Mouse (Mus musculus) testis, adult 2 months (tissue): ENCODE results near the gene Thap7. TPM values are rescaled to one million over a fixed set of nuclear protein-coding genes. Genes with fewer than 3 reads are reported as not detected.
"Not testable (repeated sequence)": the region's sequence is repeated elsewhere in the genome, so short reads cannot be mapped to it uniquely, and the experiment has no call there.

ENCODE experiments used
- H3K27ac ChIP-seq: fragments of 200-500 bp; 2 replicates; pipeline ENCODE4 v1.5.1; 2012; ENCODE audit warnings: low read depth, low read length; ENCODE audit not compliant: control insufficient read depth, insufficient read depth
- H3K27me3 ChIP-seq: fragments of 200-500 bp; 2 replicates; pipeline ENCODE4 v1.6.1; 2012; ENCODE audit warnings: mild to moderate bottlenecking, low read length, moderate library complexity; ENCODE audit not compliant: control insufficient read depth, insufficient read depth
- H3K36me3 ChIP-seq: fragments of 200-500 bp; 2 replicates; pipeline ENCODE4 v1.6.1; 2012; ENCODE audit warnings: mild to moderate bottlenecking, low read length; ENCODE audit not compliant: control insufficient read depth, insufficient read depth
- H3K4me1 ChIP-seq: fragments of 200-500 bp; 2 replicates; pipeline ENCODE4 v1.6.1; 2012; ENCODE audit warnings: low read length; ENCODE audit not compliant: control insufficient read depth, insufficient read depth
- H3K4me3 ChIP-seq: fragments of 200-500 bp; 2 replicates; pipeline ENCODE4 v1.5.1; 2012; ENCODE audit warnings: low read depth, mild to moderate bottlenecking, low read length, moderate library complexity, mixed read lengths; ENCODE audit not compliant: control insufficient read depth
- CTCF ChIP-seq: fragments of 200-500 bp; IDR thresholded peaks from 2 replicates; pipeline ENCODE4 v1.5.1; 2012; ENCODE audit warnings: low read depth, mild to moderate bottlenecking, inconsistent platforms, low read length, moderate library complexity; ENCODE audit not compliant: control insufficient read depth, insufficient read depth, insufficient replicate concordance
- POLR2A ChIP-seq: fragments of 200-500 bp; IDR thresholded peaks from 2 replicates; pipeline ENCODE4 v1.6.1; 2012; ENCODE audit warnings: low read depth, mild to moderate bottlenecking, inconsistent platforms, low read length, moderate library complexity; ENCODE audit not compliant: control insufficient read depth
- polyA plus RNA-seq: library from polyadenylated mRNA; depleted of rRNA; stranded (reverse); fragments of >200 nt; gene quantifications from 2 replicates; pipeline ENCODE4 v1.2.3, GENCODE M21; 2012

The Thap7 gene
- polyA plus RNA-seq, 1 experiment, result 154 TPM

DNA sequence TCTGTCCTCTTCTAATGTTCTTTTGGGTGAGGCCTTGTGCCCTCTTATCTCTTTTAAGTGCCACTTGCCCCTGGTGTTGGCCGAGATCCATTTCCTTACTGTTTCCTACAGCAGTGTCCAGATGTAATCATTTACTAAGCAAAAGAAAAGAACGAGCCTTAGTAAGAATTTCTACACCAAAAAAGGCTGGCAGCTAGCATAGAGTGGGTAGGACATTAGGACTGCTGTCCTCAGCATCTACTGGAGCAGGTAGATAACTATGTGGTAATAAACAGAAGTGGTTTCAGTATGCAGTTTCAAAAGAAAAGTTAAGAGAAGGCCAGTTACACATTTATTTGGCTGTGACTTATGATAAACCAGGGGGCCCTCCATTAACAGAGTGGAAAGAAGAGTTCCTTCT, 20.2 kb downstream of the Thap7 start:
- TF ChIP-seq POLR2A (no peak), CTCF (no peak)
- Histone ChIP-seq H3K4me3 (no peak overlapping the region), H3K36me3 (no peaks in the 10 kb centered on the region), H3K27me3 (no peaks in the 10 kb centered on the region), H3K27ac (no peak overlapping the region), H3K4me1 (peaks cover 5% of the 10 kb centered on the region)

DNA sequence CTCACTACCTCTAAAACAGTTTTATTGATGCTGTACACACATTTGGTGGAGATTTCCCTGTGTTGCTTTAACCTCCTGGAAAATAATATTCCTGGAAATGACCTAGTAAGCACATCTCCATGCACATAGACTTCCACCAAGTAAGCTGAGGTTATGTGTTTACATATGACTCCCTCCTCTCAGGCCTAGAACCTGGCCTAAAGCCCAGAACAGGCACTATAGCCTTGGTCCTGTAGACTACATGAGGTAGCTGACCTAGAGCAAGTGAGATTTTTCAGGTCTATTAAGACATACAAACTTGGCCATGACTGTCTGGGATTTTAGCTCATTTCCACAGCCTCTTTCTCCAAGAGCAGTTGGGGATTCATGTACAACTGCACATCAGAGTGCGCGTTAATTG, 20.8 kb downstream of the Thap7 start:
- no peak overlapping the region for H3K4me3 ChIP-seq

DNA sequence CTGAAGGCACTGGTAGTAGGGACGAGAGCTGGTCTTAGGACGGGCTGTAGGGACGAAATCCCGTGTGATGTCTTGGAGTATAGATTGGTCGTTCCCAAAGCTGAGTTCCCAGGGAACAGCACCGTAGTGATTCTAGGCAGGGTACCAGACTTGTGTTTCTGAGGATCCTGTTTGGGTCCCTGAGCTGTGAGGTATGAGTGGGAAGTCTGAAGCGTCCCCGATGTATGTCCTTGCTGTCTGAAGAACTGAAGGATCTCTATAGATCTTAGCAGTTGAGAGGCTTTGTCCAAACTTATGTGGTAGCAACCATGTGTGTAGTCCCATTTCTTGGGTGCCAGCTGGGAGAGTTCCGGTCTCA, 21.7 kb downstream of the Thap7 start:
- Histone ChIP-seq H3K36me3 (no peaks in the 10 kb centered on the region), H3K27ac (peak overlapping the region; percentile 46; the same call in 1 of the 2 replicates), H3K27me3 (no peaks in the 10 kb centered on the region), H3K4me3 (peak overlapping the region; percentile 87), H3K4me1 (peaks cover 5% of the 10 kb centered on the region)
- TF ChIP-seq POLR2A (no peak), CTCF (no peak)

More for the DNA sequence above, 20.8 kb downstream of the Thap7 start:
- TF ChIP-seq POLR2A (no peak), CTCF (no peak)
- Histone ChIP-seq H3K36me3 (no peaks in the 10 kb centered on the region), H3K27me3 (no peaks in the 10 kb centered on the region), H3K27ac (no peak overlapping the region), H3K4me1 (peaks cover 5% of the 10 kb centered on the region)

DNA sequence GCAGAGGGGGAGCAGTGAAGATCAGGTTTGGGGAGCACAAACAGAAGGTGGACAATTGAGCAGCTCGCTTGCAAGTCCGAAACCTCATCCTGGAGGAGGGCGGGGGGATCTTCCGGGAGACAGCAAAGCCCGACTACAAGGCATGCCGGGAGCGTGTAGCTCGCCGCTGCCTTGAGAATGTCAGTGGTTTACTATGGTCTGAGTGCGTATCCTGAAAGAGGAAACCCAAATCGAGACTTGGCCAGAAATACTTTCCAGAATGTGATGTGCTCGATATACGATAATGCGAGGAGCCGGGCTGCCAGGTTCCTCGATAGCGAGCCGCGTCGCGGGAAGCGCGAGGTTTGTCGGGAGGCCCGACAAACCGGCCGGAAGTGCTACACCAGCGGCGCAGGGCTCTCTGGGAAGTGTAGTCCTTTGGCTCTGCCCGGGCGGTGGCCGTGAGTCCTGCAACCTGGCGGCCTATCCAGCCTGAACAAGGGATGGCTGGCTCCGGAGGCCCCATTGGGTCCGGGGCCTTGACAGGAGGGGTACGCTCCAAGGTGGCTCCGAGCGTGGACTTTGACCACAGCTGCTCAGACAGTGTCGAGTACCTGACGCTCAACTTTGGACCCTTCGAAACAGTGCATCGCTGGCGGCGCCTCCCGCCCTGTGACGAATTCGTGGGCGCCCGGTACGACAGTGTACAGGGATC, 22.2 kb downstream of the Thap7 start, which contains the start of gene Lztr1:
Gene Lztr1 (plus strand): TSS at position 143 of the 694 bp plus-strand sequence.
- H3K4me3 ChIP-seq, result peak within 1 kb of the TSS; percentile 87
- TF ChIP-seq POLR2A, result peak; percentile 44; the same call in 1 of the 2 replicates
- no peak for TF ChIP-seq CTCF
- H3K4me1 ChIP-seq, result peaks cover 5% of the 10 kb centered on the region
- H3K27me3 ChIP-seq, result no peaks in the 10 kb centered on the region
- H3K36me3 ChIP-seq, result no peaks in the 10 kb centered on the region
- peak within 1 kb of the TSS; percentile 95 for H3K27ac ChIP-seq

DNA sequence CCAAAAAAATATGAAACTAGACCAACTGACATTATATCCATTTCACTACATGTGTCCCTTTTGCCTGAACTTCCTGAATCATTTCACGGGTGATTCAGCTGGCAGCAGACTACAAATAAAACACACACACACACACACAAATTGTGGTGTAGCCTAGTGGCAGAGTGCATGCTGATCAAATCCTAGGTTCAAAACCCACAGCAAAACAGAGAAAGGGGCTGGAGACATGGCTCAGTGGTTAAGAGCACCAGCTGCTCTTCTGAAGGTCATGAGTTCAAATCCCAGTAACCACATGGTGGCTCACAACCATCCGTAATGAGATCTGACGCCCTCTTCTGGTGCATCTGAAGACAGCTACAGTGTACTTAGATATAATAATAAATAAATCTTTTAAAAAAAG, 22.9 kb downstream of the Thap7 start:
- not testable (repeated sequence) for H3K36me3 ChIP-seq, H3K27ac ChIP-seq, H3K27me3 ChIP-seq, H3K4me1 ChIP-seq
- H3K4me3 ChIP-seq, result peak overlapping the region; percentile 87; the same call in 1 of the 2 replicates

DNA sequence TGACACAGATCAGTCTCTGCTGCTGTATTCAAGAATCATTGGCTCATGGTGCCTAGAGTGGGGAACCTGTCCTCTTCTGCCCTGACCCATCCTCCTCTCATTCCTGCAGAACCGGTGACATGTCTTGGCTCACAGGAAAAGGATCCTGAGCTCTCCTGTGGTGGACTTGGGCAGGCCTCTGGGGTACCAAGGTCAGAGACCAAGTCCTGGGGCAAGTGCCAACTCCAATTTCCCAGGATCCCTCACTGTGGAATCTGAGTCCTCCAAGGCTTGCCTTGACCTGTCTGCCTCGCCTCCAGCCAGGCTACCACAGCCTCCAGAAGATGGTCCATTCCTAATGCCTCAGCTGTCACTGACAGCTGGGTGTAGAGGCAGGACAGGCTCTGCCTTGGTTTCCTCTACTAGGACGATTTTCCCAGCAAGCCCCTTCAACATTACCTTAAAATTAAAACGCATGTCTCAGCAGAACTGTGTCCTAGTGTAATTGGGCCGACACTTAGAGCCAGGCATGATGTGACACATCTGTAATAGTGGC, 23.9 kb downstream of the Thap7 start:
- Histone ChIP-seq H3K27me3 (no peaks in the 10 kb centered on the region), H3K4me1 (peaks cover 5% of the 10 kb centered on the region), H3K4me3 (no peak overlapping the region), H3K27ac (no peak overlapping the region), H3K36me3 (no peaks in the 10 kb centered on the region)
- TF ChIP-seq CTCF (no peak), POLR2A (no peak)

DNA sequence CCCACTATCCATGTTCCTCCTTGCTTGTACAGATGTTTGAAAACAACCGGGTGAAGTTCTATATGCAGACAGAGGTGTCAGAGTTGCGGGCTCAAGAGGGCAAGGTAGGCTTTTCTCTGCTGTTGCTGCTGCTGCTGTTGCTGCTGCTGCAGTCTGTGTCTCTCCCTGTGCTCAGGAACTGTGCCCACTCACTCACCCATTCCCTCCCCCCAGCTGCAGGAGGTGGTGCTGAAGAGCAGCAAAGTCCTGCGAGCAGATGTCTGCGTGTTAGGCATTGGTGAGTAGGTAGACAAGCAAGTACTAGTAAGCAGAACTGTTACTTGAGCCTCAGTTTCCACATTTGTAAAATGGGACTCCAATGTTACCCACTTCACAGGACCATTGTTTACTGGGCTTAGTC, 28.3 kb downstream of the Thap7 start:
- Histone ChIP-seq H3K36me3 (no peaks in the 10 kb centered on the region), H3K4me3 (no peak overlapping the region), H3K27ac (no peak overlapping the region), H3K27me3 (no peaks in the 10 kb centered on the region), H3K4me1 (no peaks in the 10 kb centered on the region)
- TF ChIP-seq POLR2A (no peak), CTCF (no peak)
